Mouse (Mus musculus): Measurements from ENCODE around the gene Olfr1347. TPM values are rescaled to one million over a fixed set of nuclear protein-coding genes. Genes with fewer than 3 reads are reported as not detected.

The Olfr1347 gene
- total RNA-seq (2023; ENCODE audit: inconsistent age), result not detected in 4 replicates

GRCm38 (mm10) chr7:6499655-6500054 is at the start of gene Olfr1347:
Gene Olfr1347, minus strand, starts transcription at chr7:6499755.

DNA sequence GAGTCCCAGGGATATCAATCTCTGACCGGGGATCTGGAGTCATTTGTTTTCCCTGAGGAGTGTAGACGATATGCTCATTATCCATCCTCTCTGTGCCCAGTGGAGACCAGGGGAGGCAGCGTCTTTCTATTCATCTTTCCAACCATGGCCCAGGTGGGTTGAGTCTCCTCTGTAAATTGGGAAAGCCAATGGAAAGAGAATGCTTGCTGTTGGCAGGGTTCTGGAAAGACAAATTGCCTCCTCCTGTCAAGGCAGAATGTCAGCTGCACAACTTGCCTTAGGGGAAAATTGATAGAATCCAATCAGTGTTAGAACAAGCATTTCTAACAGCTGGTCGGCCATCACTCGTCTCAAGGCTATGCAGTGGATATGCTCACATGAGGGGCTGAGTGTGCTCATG is 23.3 kb upstream of the Olfr1347 start, which contains the start of gene Olfr1349:
Gene Olfr1349 (minus strand): TSS at position 101 of the 400 bp plus-strand sequence.

GRCm38 (mm10) chr7:6508648-6509047 is 9.1 kb upstream of the Olfr1347 start, which contains the start of gene Olfr1348:
Gene Olfr1348, minus strand, starts transcription at chr7:6508748.

GRCm38 (mm10) chr7:6486841-6487240 is 12.7 kb downstream of the Olfr1347 start, which contains the start of gene Olfr5:
Gene Olfr5, minus strand, starts transcription at chr7:6486941.

DNA sequence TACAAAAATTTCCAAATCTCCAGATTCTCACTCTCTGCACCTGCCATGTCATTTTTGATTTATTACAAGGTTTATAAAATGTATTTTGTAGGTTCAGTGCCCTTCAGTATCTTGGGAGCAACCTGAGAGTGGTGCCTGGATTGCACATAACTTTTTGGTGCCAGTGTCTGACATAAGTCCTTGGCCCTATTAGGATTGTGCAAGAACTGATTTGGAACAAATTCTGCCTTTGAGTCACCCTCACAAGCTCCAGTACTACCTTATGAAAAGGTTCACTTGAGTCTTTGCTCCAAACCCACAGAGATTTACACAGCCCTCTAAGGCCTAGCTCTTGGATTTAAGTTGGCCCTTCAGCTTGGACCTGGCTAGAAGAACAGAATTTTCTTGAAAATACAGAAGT is 32.6 kb downstream of the Olfr1347 start, which contains the start of gene Olfr1346:
Gene Olfr1346 (plus strand): TSS at position 151 of the 400 bp plus-strand sequence.

GRCm38 (mm10) chr7:6455868-6456267 is 43.7 kb downstream of the Olfr1347 start, which contains the start of gene Olfr1336:
Gene Olfr1336, plus strand, starts transcription at chr7:6456168.

GRCm38 (mm10) chr7:6438388-6438787 is 61.2 kb downstream of the Olfr1347 start, which contains the start of gene Olfr1344:
Gene Olfr1344, plus strand, starts transcription at chr7:6438688.

Other genes with a start within 250 kb of the Olfr1347 start
- gene Epp13, start 247.0 kb downstream of the Olfr1347 start, total RNA-seq (2023; ENCODE audit: inconsistent age), result not detected in 4 replicates
- gene Zfp667, start 213.2 kb downstream of the Olfr1347 start, total RNA-seq (2023; ENCODE audit: inconsistent age), result 7.2 to 8.5 TPM (median 7.8 TPM) in 4 replicates
- 1.6 to 4.0 TPM (median 2.1 TPM) in 4 replicates for gene Zfp583, start 168.5 kb downstream of the Olfr1347 start, total RNA-seq (2023; ENCODE audit: inconsistent age)
- gene Gm3854, start 156.0 kb downstream of the Olfr1347 start, total RNA-seq (2023; ENCODE audit: inconsistent age), result 0.48 to 0.99 TPM (median 0.68 TPM) in 4 replicates
- gene Zfp78, start 136.5 kb downstream of the Olfr1347 start, total RNA-seq (2023; ENCODE audit: inconsistent age), result 1.1 to 2.4 TPM (median 1.8 TPM) in 4 replicates
- 3.7 to 6.1 TPM (median 4.8 TPM) in 4 replicates for gene Zfp28, start 116.5 kb downstream of the Olfr1347 start, total RNA-seq (2023; ENCODE audit: inconsistent age)
- gene Smim17, start 101.0 kb downstream of the Olfr1347 start, total RNA-seq (2023; ENCODE audit: inconsistent age), result not detected in 4 replicates
- not detected in 4 replicates for gene Gm20715, start 89.5 kb downstream of the Olfr1347 start, total RNA-seq (2023; ENCODE audit: inconsistent age)
- not detected in 4 replicates for gene Olfr1344, start 61.1 kb downstream of the Olfr1347 start, total RNA-seq (2023; ENCODE audit: inconsistent age)
- 0.09 to 0.16 TPM (median 0.15 TPM) in 3 of 4 replicates, not detected in the other for gene Olfr1336, start 43.6 kb downstream of the Olfr1347 start, total RNA-seq (2023; ENCODE audit: inconsistent age)
- gene Olfr1346, start 32.7 kb downstream of the Olfr1347 start, total RNA-seq (2023; ENCODE audit: inconsistent age), result not detected in 4 replicates
- not detected in 4 replicates for gene Olfr5, start 12.8 kb downstream of the Olfr1347 start, total RNA-seq (2023; ENCODE audit: inconsistent age)
- gene Olfr1348, start 9.0 kb upstream of the Olfr1347 start, total RNA-seq (2023; ENCODE audit: inconsistent age), result not detected in 4 replicates
- gene Olfr1349, start 23.2 kb upstream of the Olfr1347 start, total RNA-seq (2023; ENCODE audit: inconsistent age), result not detected in 4 replicates
- not detected in 4 replicates for gene Olfr1350, start 65.1 kb upstream of the Olfr1347 start, total RNA-seq (2023; ENCODE audit: inconsistent age)
- gene Zim1, start 196.7 kb upstream of the Olfr1347 start, total RNA-seq (2023; ENCODE audit: inconsistent age), result not detected in 4 replicates
- gene Peg3, start 230.7 kb upstream of the Olfr1347 start, total RNA-seq (2023; ENCODE audit: inconsistent age), result 0.10 TPM in 1 of 4 replicates, not detected in the others
- not detected in 4 replicates for gene Usp29, start 230.8 kb upstream of the Olfr1347 start, total RNA-seq (2023; ENCODE audit: inconsistent age)

Measured in B cell, adult (primary cell).